Mouse (Mus musculus): ENCODE measurements at regions not wholly inside any gene's neighbourhood (a gene's known extent, or its start where the extent isn't known, plus 50 kb on each side); places are given as distances from the start of the nearest gene placed in this dataset.

GRCm38 (mm10) chr2:131696307-131696706 lies 134.2 kb upstream of the Adra1d start:
- no peak for TF ChIP-seq CTCF (conservative IDR thresholded peaks at IDR 0.05; ENCODE audit: low read length)
- no peak for TF ChIP-seq POU5F1 (IDR thresholded peaks at IDR 0.05; ENCODE audit: borderline replicate concordance, low read length)

Data from E14TG2a.4 (cell line).